Mouse (Mus musculus) embryonic facial prominence, embryonic 14.5 days (tissue): ENCODE results near the gene Ednrb. TPM values are rescaled to one million over a fixed set of nuclear protein-coding genes. Genes with fewer than 3 reads are reported as not detected.

Experiments used
- ATAC-seq: fragments of 200-750 bp; cut with Nextera tagmentation; 2 replicates; pipeline ENCODE4 v1.8.0; 2017; ENCODE audit warnings: low read depth, moderate number of reproducible peaks, moderate TSS enrichment
- DNase-seq: peaks from one replicate; pipeline ENCODE4 v3.0.0-alpha.2; 2015; ENCODE audit warnings: low spot score
- H3K27ac ChIP-seq: fragments of 300-500 bp; sonication (generic); replicated peaks from 2 replicates; pipeline ENCODE4 v1.5.1; 2014; ENCODE audit warnings: low read depth, mild to moderate bottlenecking, low read length, moderate library complexity
- H3K27me3 ChIP-seq: fragments of 300-500 bp; sonication (generic); replicated peaks from 2 replicates; pipeline ENCODE4 v1.6.1; 2014; ENCODE audit warnings: low read length; ENCODE audit not compliant: control insufficient read depth, insufficient read depth
- H3K36me3 ChIP-seq: fragments of 300-500 bp; sonication (generic); 2 replicates; pipeline ENCODE4 v1.6.1; 2014; ENCODE audit warnings: low read length, mixed read lengths; ENCODE audit not compliant: control insufficient read depth, insufficient read depth
- H3K4me1 ChIP-seq: fragments of 300-500 bp; sonication (generic); 2 replicates; pipeline ENCODE4 v1.6.1; 2014; ENCODE audit warnings: antibody characterized with exemption, low read length; ENCODE audit not compliant: control insufficient read depth, insufficient read depth
- H3K4me2 ChIP-seq: fragments of 300-500 bp; sonication (generic); 2 replicates; pipeline ENCODE4 v1.6.1; 2014; ENCODE audit warnings: low read depth, mild to moderate bottlenecking, low read length, moderate library complexity, mixed read lengths
- H3K4me3 ChIP-seq: fragments of 300-500 bp; sonication (generic); 2 replicates; pipeline ENCODE4 v1.5.1; 2014; ENCODE audit warnings: low read depth, mild to moderate bottlenecking, low read length
- H3K9ac ChIP-seq: fragments of 300-500 bp; sonication (generic); 2 replicates; pipeline ENCODE4 v1.6.1; 2014; ENCODE audit warnings: low read depth, mild to moderate bottlenecking, low read length, moderate library complexity, mixed read lengths
- H3K9me3 ChIP-seq: fragments of 300-500 bp; sonication (generic); 2 replicates; pipeline ENCODE4 v1.6.1; 2016; ENCODE audit warnings: low read length; ENCODE audit not compliant: control insufficient read depth
- WGBS: fragments of 180-500 bp; shearing (Covaris S2); extraction: QIAGEN DNeasy Blood & Tissue Kit; methylation state at CpG from one replicate; pipeline ENCODE4 v1.1.7; 2014; 5-methylcytosine and 5-hydroxymethylcytosine counted together
- polyA plus RNA-seq: library from polyadenylated mRNA; unstranded; fragments of >200 nt; fragmentation: Nextera tagmentation; extraction: Ambion mirVana; gene quantifications from 2 replicates; pipeline ENCODE4 v1.2.1, GENCODE M21; 2014

Gene Ednrb
- polyA plus RNA-seq, 1 experiment from 2014 or later = 51.4 TPM

DNA sequence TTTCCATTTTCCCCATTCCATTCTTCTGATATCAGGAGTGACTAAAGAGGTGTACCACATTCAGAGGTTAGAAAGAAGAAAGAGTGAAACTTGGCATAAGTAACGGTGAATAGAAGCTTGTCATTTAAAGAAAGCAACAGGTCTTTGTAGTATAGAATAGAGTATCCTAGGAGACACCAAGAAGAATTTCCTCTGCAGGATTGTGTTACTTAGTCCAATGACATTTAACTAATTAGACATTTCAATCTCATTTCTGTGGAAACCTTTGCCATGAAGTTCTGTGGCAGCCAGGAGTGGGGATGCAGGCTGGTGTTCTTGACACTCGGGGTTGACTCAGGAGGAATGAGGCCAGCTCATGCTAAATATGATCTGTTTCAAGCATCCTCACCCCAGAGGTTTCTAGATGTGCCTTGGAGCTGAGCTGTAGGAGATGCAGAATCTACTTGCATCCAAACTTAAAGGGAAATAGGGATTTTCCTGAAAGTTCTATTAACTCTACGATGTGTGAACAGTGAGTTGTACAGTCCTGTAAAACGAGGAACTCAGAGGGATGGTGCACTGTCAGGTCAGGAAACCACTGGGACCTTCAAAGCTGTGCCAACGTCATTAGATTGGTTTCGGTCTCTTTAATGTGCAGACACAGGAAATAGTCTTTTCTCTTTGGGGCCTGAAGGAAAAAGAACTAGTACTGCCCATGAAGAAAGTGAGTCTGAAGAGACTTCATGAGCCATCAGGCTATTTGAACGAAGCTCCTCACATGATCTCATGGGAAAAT is 6.1 kb upstream of the Ednrb start:
- Histone ChIP-seq H3K4me2 (no peak overlapping the region), H3K4me1 (no peaks in the 10 kb centered on the region), H3K9ac (no peak overlapping the region), H3K4me3 (no peak overlapping the region), H3K27ac (no peak overlapping the region), H3K36me3 (no peaks in the 10 kb centered on the region), H3K27me3 (no peaks in the 10 kb centered on the region), H3K9me3 (0 out of 2 replicates have a peak, but pooled peaks cover 3% of the 10 kb centered on the region)
- 77% methylated on average over 7 of the region's 7 CpGs for WGBS
- no peak for ATAC-seq
- DNase-seq = no peak

GRCm38 (mm10) chr14:103845716-103846115 is 1.5 kb upstream of the Ednrb start:
- Histone ChIP-seq H3K27me3 (peaks cover 8% of the 10 kb centered on the region), H3K36me3 (no peaks in the 10 kb centered on the region), H3K9ac (no peak overlapping the region), H3K4me3 (no peak overlapping the region), H3K27ac (no peak overlapping the region), H3K9me3 (no peaks in the 10 kb centered on the region), H3K4me2 (no peak overlapping the region), H3K4me1 (peaks cover 5% of the 10 kb centered on the region; the same call in 1 of the 2 replicates)
- DNase-seq (no peak), ATAC-seq (no peak)
- 84% methylated on average over 2 of the region's 2 CpGs for WGBS

- no peak for ATAC-seq
- H3K4me2 ChIP-seq = no peak overlapping the region
- no peak overlapping the region for H3K4me3 ChIP-seq
- no peak for DNase-seq
- H3K27me3 ChIP-seq = peaks cover 8% of the 10 kb centered on the region
- peaks cover 5% of the 10 kb centered on the region; the same call in 1 of the 2 replicates for H3K4me1 ChIP-seq
- no peaks in the 10 kb centered on the region for H3K36me3 ChIP-seq
- no peak overlapping the region for H3K27ac ChIP-seq
- WGBS = 65% methylated on average over 7 of the region's 7 CpGs
- H3K9ac ChIP-seq = no peak overlapping the region
- no peaks in the 10 kb centered on the region for H3K9me3 ChIP-seq
Measured at GRCm38 (mm10) chr14:103844944-103845343, 742 bp upstream of the Ednrb start.

DNA sequence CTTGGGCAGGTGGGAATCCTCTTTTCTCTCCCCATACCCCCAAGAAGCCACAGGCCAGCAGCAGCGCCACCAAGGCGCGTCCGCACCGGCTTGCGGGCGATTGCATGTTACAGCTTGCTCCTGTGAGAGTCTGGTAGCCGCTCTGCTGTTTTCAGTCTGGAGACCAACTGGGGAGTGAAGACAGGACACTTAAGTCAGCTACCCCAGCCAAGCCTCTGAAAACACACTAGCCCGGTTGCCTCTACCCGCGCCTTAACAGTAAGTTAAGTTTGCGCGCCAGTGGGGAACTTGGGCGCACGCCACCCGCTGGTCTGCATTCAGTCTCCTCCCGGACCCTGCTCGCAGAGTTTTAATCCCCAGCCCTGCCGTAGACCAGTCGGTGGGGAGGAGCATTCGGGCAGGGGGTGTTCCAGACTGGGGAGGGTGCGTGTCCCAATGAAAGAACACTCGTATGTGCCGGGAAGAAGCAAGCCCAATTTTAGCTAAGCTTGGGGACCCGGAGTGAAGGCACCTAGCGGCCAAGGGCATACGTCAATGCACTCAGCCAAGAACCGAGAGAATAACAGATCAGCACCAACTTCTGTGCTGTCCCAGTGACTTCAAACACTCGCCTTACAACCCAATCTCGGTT is 716 bp downstream of the Ednrb start:
- Histone ChIP-seq H3K4me2 (peak overlapping the region; percentile 93), H3K36me3 (no peaks in the 10 kb centered on the region), H3K9ac (peak overlapping the region; percentile 65), H3K27ac (peak overlapping the region; percentile 24), H3K27me3 (peaks cover 8% of the 10 kb centered on the region), H3K9me3 (no peaks in the 10 kb centered on the region), H3K4me3 (peak overlapping the region; percentile 46), H3K4me1 (peaks cover 5% of the 10 kb centered on the region; the same call in 1 of the 2 replicates)
- 0% methylated on average over 30 of the region's 30 CpGs for WGBS
- ATAC-seq = peak; percentile 72
- peak; percentile 53 for DNase-seq

DNA sequence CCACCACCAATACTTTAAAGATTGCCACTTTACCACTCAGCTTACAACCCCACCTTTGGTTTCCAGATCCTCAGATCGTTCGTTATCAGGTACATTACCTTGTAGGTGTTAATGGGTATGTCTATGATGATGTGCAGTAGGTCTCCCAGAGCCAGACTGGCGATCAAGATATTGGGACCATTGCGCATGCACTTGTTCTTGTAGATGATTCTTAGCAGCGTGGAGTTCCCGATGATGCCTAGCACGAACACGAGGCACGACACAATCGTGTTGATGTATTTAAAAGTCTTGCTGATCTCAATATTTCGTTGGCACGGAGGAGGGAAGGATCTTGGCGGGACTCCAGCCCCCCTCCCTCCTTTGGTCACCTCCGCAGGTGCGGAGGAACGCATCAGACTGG is 1.3 kb downstream of the Ednrb start:
- no peak overlapping the region for H3K27ac ChIP-seq
- H3K9me3 ChIP-seq = no peaks in the 10 kb centered on the region
- peak overlapping the region; percentile 46 for H3K4me3 ChIP-seq
- no peaks in the 10 kb centered on the region for H3K36me3 ChIP-seq
- H3K27me3 ChIP-seq = peaks cover 8% of the 10 kb centered on the region
- ATAC-seq (no peak), DNase-seq (no peak)
- 15% methylated on average over 16 of the region's 16 CpGs for WGBS
- peaks cover 5% of the 10 kb centered on the region; the same call in 1 of the 2 replicates for H3K4me1 ChIP-seq
- H3K4me2 ChIP-seq = peak overlapping the region; percentile 93
- H3K9ac ChIP-seq = peak overlapping the region; percentile 65

DNA sequence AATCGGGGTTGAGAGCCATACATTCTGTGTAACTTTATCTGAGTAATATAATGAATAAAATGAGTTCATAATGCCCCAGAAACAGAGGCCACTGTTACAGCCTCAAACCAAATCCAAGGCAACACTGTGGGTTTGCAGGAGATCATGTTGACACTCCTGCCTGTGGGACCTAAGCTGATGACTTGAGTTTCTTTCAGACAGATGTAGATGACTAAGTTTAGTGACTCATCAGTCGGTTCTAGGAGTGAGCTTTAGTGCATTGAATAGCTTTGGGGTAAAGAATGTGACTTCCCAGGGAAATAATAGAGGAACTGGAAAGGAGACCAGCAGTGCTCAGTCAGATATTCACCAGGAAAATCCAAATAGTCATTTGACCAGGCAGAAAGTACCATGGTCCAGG is 3.8 kb downstream of the Ednrb start:
- H3K36me3 ChIP-seq = no peaks in the 10 kb centered on the region
- H3K9ac ChIP-seq = no peak overlapping the region
- WGBS = 68% methylated on average over 2 of the region's 2 CpGs
- H3K4me1 ChIP-seq = peaks cover 5% of the 10 kb centered on the region
- H3K4me3 ChIP-seq = no peak overlapping the region
- DNase-seq = no peak
- peaks cover 8% of the 10 kb centered on the region for H3K27me3 ChIP-seq
- ATAC-seq = no peak
- no peaks in the 10 kb centered on the region for H3K9me3 ChIP-seq
- H3K27ac ChIP-seq = no peak overlapping the region
- 0 out of 2 replicates have a peak overlapping the region, but pooled peaks have one; percentile 11 for H3K4me2 ChIP-seq

GRCm38 (mm10) chr14:103838887-103839286 is 5.3 kb downstream of the Ednrb start:
- H3K4me1 ChIP-seq = peaks cover 5% of the 10 kb centered on the region
- peaks cover 8% of the 10 kb centered on the region; the same call in 1 of the 2 replicates for H3K27me3 ChIP-seq
- H3K4me2 ChIP-seq = no peak overlapping the region
- no peaks in the 10 kb centered on the region for H3K36me3 ChIP-seq
- no peaks in the 10 kb centered on the region for H3K9me3 ChIP-seq
- WGBS = 90% methylated on average over 5 of the region's 5 CpGs
- ATAC-seq (no peak), DNase-seq (no peak)
- no peak overlapping the region for H3K9ac ChIP-seq
- no peak overlapping the region for H3K27ac ChIP-seq
- no peak overlapping the region for H3K4me3 ChIP-seq

DNA sequence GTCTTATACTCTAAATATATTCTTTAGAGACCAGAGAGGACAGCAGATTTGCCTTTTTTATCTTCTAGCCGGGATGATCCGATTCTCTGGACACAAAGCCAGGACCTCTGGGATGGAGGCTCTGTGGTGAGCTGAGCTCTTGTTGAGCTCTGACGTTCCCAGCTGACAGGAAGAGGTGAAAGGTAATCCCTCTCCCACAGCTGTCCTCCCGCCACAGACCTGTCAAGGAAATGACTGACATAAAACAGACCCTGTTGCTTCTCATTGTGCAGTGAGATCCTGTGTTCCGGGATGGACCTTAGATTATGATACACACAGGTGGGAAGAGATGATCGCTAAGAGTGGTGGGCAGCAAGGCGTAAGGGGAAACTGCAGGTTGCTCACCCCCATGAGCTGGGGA is 9.6 kb downstream of the Ednrb start:
- no peaks in the 10 kb centered on the region; the same call in 1 of the 2 replicates for H3K4me1 ChIP-seq
- no peaks in the 10 kb centered on the region for H3K9me3 ChIP-seq
- no peaks in the 10 kb centered on the region for H3K27me3 ChIP-seq
- H3K4me3 ChIP-seq = no peak overlapping the region
- 46% methylated on average over 7 of the region's 7 CpGs for WGBS
- no peak overlapping the region for H3K9ac ChIP-seq
- no peak for ATAC-seq
- DNase-seq = no peak
- no peaks in the 10 kb centered on the region for H3K36me3 ChIP-seq
- no peak overlapping the region for H3K4me2 ChIP-seq
- no peak overlapping the region for H3K27ac ChIP-seq
